Mouse (Mus musculus): ENCODE data around the gene Mical3. TPM values are rescaled to one million over a fixed set of nuclear protein-coding genes. Genes with fewer than 3 reads are reported as not detected.

The Mical3 gene
- total and polyA plus RNA-seq, 2 experiments from 2014 or later, result 25.0 to 83.4 TPM

GRCm38 (mm10) chr6:121064356-121065015, 66.3 kb downstream of the Mical3 start:
- Histone ChIP-seq H3K27me3 (ENCODE audit: insufficient read depth, low read length) (no peaks in the 10 kb centered on the region), H3K4me2 (ENCODE audit: low read depth, low read length, poor library complexity, severe bottlenecking) (peak overlapping the region; percentile 39), H3K9me3 (ENCODE audit: low read length) (no peaks in the 10 kb centered on the region), H3K9ac (replicated peaks; ENCODE audit: low read length, poor library complexity, severe bottlenecking) (peak overlapping the region; percentile 71), H3K27ac (ENCODE audit: low read depth, low read length) (peak overlapping the region; percentile 97), H3K4me1 (ENCODE audit: insufficient read depth, low read length) (peaks cover 20% of the 10 kb centered on the region; the same call in 1 of the 2 replicates), H3K36me3 (ENCODE audit: insufficient read depth, low read length) (no peaks in the 10 kb centered on the region), H3K4me3 (ENCODE audit: low read depth, low read length) (peak overlapping the region; percentile 24; the same call in 1 of the 2 replicates)
- TF ChIP-seq CTCF (IDR thresholded peaks at IDR 0.05), result peak; percentile 46
- peak; percentile 94 for ATAC-seq (ENCODE audit: low FRiP score)
- peak; percentile 92 for DNase-seq (ENCODE audit: low spot score)
- WGBS, result 25% methylated on average over 17 of the region's 17 CpGs

GRCm38 (mm10) chr6:121063771-121064170, 67.0 kb downstream of the Mical3 start:
- ATAC-seq (ENCODE audit: low FRiP score) (0 out of 2 replicates have a peak, but pooled peaks have one; percentile 5), DNase-seq (ENCODE audit: low spot score) (no peak)
- Histone ChIP-seq H3K27me3 (ENCODE audit: insufficient read depth, low read length) (no peaks in the 10 kb centered on the region), H3K4me3 (ENCODE audit: low read depth, low read length) (no peak overlapping the region), H3K9ac (replicated peaks; ENCODE audit: low read length, poor library complexity, severe bottlenecking) (peak overlapping the region; percentile 71), H3K9me3 (ENCODE audit: low read length) (no peaks in the 10 kb centered on the region), H3K4me1 (ENCODE audit: insufficient read depth, low read length) (peaks cover 20% of the 10 kb centered on the region; the same call in 1 of the 2 replicates), H3K4me2 (ENCODE audit: low read depth, low read length, poor library complexity, severe bottlenecking) (no peak overlapping the region), H3K27ac (ENCODE audit: low read depth, low read length) (peak overlapping the region; percentile 97), H3K36me3 (ENCODE audit: insufficient read depth, low read length) (no peaks in the 10 kb centered on the region)
- no peak for TF ChIP-seq CTCF (IDR thresholded peaks at IDR 0.05)
- 78% methylated on average over 8 of the region's 8 CpGs for WGBS

- ATAC-seq (ENCODE audit: low FRiP score), result no peak
- H3K9me3 ChIP-seq (ENCODE audit: low read length), result no peaks in the 10 kb centered on the region
- TF ChIP-seq CTCF (IDR thresholded peaks at IDR 0.05), result no peak
- H3K27me3 ChIP-seq (ENCODE audit: insufficient read depth, low read length), result no peaks in the 10 kb centered on the region
- DNase-seq (ENCODE audit: low spot score), result no peak
- H3K36me3 ChIP-seq (ENCODE audit: insufficient read depth, low read length), result no peaks in the 10 kb centered on the region
- 95% methylated on average over 17 of the region's 17 CpGs for WGBS
- no peak overlapping the region for H3K9ac ChIP-seq (replicated peaks; ENCODE audit: low read length, poor library complexity, severe bottlenecking)
- no peak overlapping the region for H3K4me3 ChIP-seq (ENCODE audit: low read depth, low read length)
- H3K27ac ChIP-seq (ENCODE audit: low read depth, low read length), result peak overlapping the region; percentile 97; the same call in 1 of the 2 replicates
- H3K4me1 ChIP-seq (ENCODE audit: insufficient read depth, low read length), result peaks cover 20% of the 10 kb centered on the region; the same call in 1 of the 2 replicates
- no peak overlapping the region for H3K4me2 ChIP-seq (ENCODE audit: low read depth, low read length, poor library complexity, severe bottlenecking)
Measured at GRCm38 (mm10) chr6:121062891-121063408, 67.8 kb downstream of the Mical3 start.

GRCm38 (mm10) chr6:121058039-121058438, 72.8 kb downstream of the Mical3 start:
- no peak overlapping the region for H3K27ac ChIP-seq (ENCODE audit: low read depth, low read length)
- H3K27me3 ChIP-seq (ENCODE audit: insufficient read depth, low read length), result no peaks in the 10 kb centered on the region
- H3K4me1 ChIP-seq (ENCODE audit: insufficient read depth, low read length), result no peaks in the 10 kb centered on the region
- TF ChIP-seq CTCF (IDR thresholded peaks at IDR 0.05), result no peak
- DNase-seq (ENCODE audit: low spot score) (no peak), ATAC-seq (ENCODE audit: low FRiP score) (no peak)
- H3K36me3 ChIP-seq (ENCODE audit: insufficient read depth, low read length), result no peaks in the 10 kb centered on the region
- no peak overlapping the region for H3K4me2 ChIP-seq (ENCODE audit: low read depth, low read length, poor library complexity, severe bottlenecking)
- H3K9ac ChIP-seq (replicated peaks; ENCODE audit: low read length, poor library complexity, severe bottlenecking), result no peak overlapping the region
- no peaks in the 10 kb centered on the region for H3K9me3 ChIP-seq (ENCODE audit: low read length)
- H3K4me3 ChIP-seq (ENCODE audit: low read depth, low read length), result no peak overlapping the region
- WGBS, result 92% methylated on average over 2 of the region's 2 CpGs

- no peak overlapping the region for H3K27ac ChIP-seq (ENCODE audit: low read depth, low read length)
Measured at GRCm38 (mm10) chr6:121057181-121057956, 73.4 kb downstream of the Mical3 start.

More at GRCm38 (mm10) chr6:121057181-121057956, 73.4 kb downstream of the Mical3 start:
- no peak overlapping the region for H3K9ac ChIP-seq (replicated peaks; ENCODE audit: low read length, poor library complexity, severe bottlenecking)
- H3K9me3 ChIP-seq (ENCODE audit: low read length), result no peaks in the 10 kb centered on the region
- 82% methylated on average over 22 of the region's 22 CpGs for WGBS
- TF ChIP-seq CTCF (IDR thresholded peaks at IDR 0.05), result no peak
- no peak for DNase-seq (ENCODE audit: low spot score)
- no peaks in the 10 kb centered on the region for H3K36me3 ChIP-seq (ENCODE audit: insufficient read depth, low read length)
- H3K4me1 ChIP-seq (ENCODE audit: insufficient read depth, low read length), result no peaks in the 10 kb centered on the region
- H3K4me2 ChIP-seq (ENCODE audit: low read depth, low read length, poor library complexity, severe bottlenecking), result no peak overlapping the region
- no peak overlapping the region for H3K4me3 ChIP-seq (ENCODE audit: low read depth, low read length)
- no peak for ATAC-seq (ENCODE audit: low FRiP score)
- H3K27me3 ChIP-seq (ENCODE audit: insufficient read depth, low read length), result no peaks in the 10 kb centered on the region
